Mouse (Mus musculus) G1E (cell line): ENCODE results near the gene Fdx1.

ENCODE experiments used
- CTCF ChIP-seq: IDR thresholded peaks from 2 replicates; pipeline ENCODE4 v1.5.1; 2012; ENCODE audit warnings: low read depth, low read length, inconsistent platforms, mixed read lengths
- POLR2AphosphoS5 ChIP-seq: IDR thresholded peaks from 2 replicates; pipeline ENCODE4 v1.6.1; 2012; ENCODE audit warnings: low read depth, low read length, inconsistent platforms; ENCODE audit not compliant: insufficient replicate concordance

- TF ChIP-seq CTCF (no peak), POLR2AphosphoS5 (no peak)
These were observed 40.1 kb upstream of the Fdx1 start for GRCm38 (mm10) chr9:52003501-52003900.
